In the genomic region with DNA sequence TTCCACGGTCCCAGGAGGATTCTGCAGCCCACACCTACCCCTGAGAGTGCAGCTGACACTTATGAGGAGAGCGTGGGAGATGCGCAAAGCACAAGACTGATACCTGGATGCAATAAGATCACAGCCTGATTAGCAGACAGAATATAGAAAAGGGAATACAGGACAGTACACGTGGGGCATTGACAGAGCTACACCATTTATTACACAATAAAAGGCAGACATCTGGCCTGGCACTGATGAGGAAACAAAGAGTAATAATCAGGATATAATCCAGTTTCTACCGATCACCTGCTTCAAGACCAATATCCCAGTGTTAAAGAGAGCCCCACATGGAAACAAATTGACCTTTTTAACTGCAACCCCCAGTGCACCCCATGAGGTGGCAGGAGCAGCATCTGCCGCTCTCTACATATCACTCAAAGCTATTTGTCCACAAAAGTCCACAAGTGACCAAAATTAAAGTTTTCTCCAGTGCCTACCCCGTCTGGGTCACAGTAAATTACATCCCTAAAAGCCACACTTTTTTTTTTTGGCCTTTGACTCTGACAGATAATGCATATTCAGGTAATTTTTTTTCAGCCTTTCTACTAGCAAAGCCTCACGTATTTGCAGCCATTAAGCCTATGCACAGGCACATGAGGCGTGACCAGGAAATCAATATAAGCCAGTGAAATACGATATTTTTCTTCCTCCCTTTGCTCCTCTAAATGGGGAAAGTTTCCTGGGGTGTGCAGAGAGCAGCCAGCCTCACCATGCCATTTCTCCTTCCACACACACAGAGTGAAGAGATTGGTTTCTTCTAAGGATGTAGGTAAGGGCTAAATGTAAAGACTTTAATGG, we compare ENCODE assay signal across 28 mouse cellular contexts. TPM values are rescaled to one million over a fixed set of nuclear protein-coding genes. Genes with fewer than 3 reads are reported as not detected.
DNase-seq lines count a peak whose midpoint lies in the region; ATAC-seq and TF ChIP-seq lines count a peak whose summit lies in the region.
"Had no signal": no experiment of that assay in that cellular context is flagged by ENCODE, and none has a peak within 500 bp of the region (broad histone marks: within the 10 kb centered on the region; RNA-seq: fewer than 3 reads in every experiment).

No protein-coding gene starts in this region.

- no peak overlapping the region for H3K27ac ChIP-seq in embryonic facial prominence, embryonic 12.5 days
- no peak overlapping the region for H3K27ac ChIP-seq in embryonic facial prominence, embryonic 10.5 days (replicated peaks)
- no peak overlapping the region for H3K27ac ChIP-seq in kidney, postnatal 0 days
- H3K27ac ChIP-seq in hindbrain, embryonic 16.5 days (ENCODE audit: low read depth, low read length): no peak overlapping the region
- H3K27ac ChIP-seq: forebrain, embryonic 13.5 days; limb, embryonic 15.5 days; liver, embryonic 15.5 days had no signal

- TF ChIP-seq CTCF in kidney, postnatal 0 days (IDR thresholded peaks at IDR 0.05; ENCODE audit: low read depth): no peak
- TF ChIP-seq CTCF in E14TG2a.4 (conservative IDR thresholded peaks at IDR 0.05; ENCODE audit: low read length): no peak

- 59% methylated on average over 10 of the region's 10 CpGs for WGBS in embryonic facial prominence, embryonic 12.5 days
- WGBS in embryonic facial prominence, embryonic 10.5 days: 69% methylated on average over 10 of the region's 10 CpGs
- 38% methylated on average over 10 of the region's 10 CpGs for WGBS in kidney, postnatal 0 days
- 52% methylated on average over 10 of the region's 10 CpGs for WGBS in hindbrain, embryonic 16.5 days

- no peak for DNase-seq in embryonic facial prominence, embryonic 10.5 days (ENCODE audit: low spot score)
- peak; percentile 49 for DNase-seq in kidney, postnatal 0 days (ENCODE audit: low spot score)
- DNase-seq in kidney, adult 18-20 months: no peak
- DNase-seq in adrenal gland, postnatal 25 days: no peak
- DNase-seq in testis, postnatal 14 days (ENCODE audit: low spot score): no peak
- DNase-seq: adrenal gland, postnatal 14 days; cerebellum, adult 11-12 months; cerebellum, postnatal 14 days; gastrocnemius, postnatal 10 days; heart, adult 18-20 months; heart, postnatal 36 days; kidney, adult 11 months; thymus, postnatal 4 days had no signal

- no peak overlapping the region for H3K4me2 ChIP-seq in embryonic facial prominence, embryonic 12.5 days (replicated peaks)
- H3K4me2 ChIP-seq in kidney, postnatal 0 days (ENCODE audit: low read length): no peak overlapping the region
- no peak overlapping the region for H3K4me2 ChIP-seq in hindbrain, embryonic 16.5 days (ENCODE audit: low read length)
- H3K4me2 ChIP-seq: forebrain, embryonic 13.5 days; limb, embryonic 15.5 days; liver, embryonic 15.5 days had no signal

- H3K27me3 ChIP-seq in embryonic facial prominence, embryonic 12.5 days: no peaks in the 10 kb centered on the region
- H3K27me3 ChIP-seq in embryonic facial prominence, embryonic 10.5 days (replicated peaks; ENCODE audit: low read depth, poor library complexity, severe bottlenecking): peaks cover 8% of the 10 kb centered on the region
- H3K27me3 ChIP-seq in kidney, postnatal 0 days (ENCODE audit: insufficient read depth, low read length): no peaks in the 10 kb centered on the region
- no peaks in the 10 kb centered on the region for H3K27me3 ChIP-seq in E14TG2a.4 (ENCODE audit: insufficient read depth, low read length)
- no peaks in the 10 kb centered on the region for H3K27me3 ChIP-seq in hindbrain, embryonic 16.5 days (replicated peaks; ENCODE audit: control insufficient read depth, insufficient read depth, low read length)
- H3K27me3 ChIP-seq: forebrain, embryonic 13.5 days; limb, embryonic 15.5 days; liver, embryonic 15.5 days had no signal

- no peaks in the 10 kb centered on the region for H3K9me3 ChIP-seq in embryonic facial prominence, embryonic 12.5 days
- H3K9me3 ChIP-seq in embryonic facial prominence, embryonic 10.5 days: 0 out of 2 replicates have a peak, but pooled peaks cover 2% of the 10 kb centered on the region
- no peaks in the 10 kb centered on the region for H3K9me3 ChIP-seq in kidney, postnatal 0 days (replicated peaks; ENCODE audit: low read length)
- H3K9me3 ChIP-seq in E14TG2a.4 (ENCODE audit: low read length): peaks cover 22% of the 10 kb centered on the region
- H3K9me3 ChIP-seq in hindbrain, embryonic 16.5 days (ENCODE audit: control insufficient read depth, low read length): peaks cover 4% of the 10 kb centered on the region
- H3K9me3 ChIP-seq: forebrain, embryonic 13.5 days; limb, embryonic 15.5 days; liver, embryonic 15.5 days had no signal

- H3K9ac ChIP-seq in embryonic facial prominence, embryonic 12.5 days: no peak overlapping the region
- H3K9ac ChIP-seq in kidney, postnatal 0 days (ENCODE audit: low read depth, low read length): no peak overlapping the region
- H3K9ac ChIP-seq in hindbrain, embryonic 16.5 days (ENCODE audit: low read depth, low read length): no peak overlapping the region
- H3K9ac ChIP-seq: forebrain, embryonic 13.5 days; limb, embryonic 15.5 days; liver, embryonic 15.5 days had no signal

- H3K4me3 ChIP-seq in embryonic facial prominence, embryonic 12.5 days: no peak overlapping the region
- H3K4me3 ChIP-seq in embryonic facial prominence, embryonic 10.5 days: no peak overlapping the region
- no peak overlapping the region for H3K4me3 ChIP-seq in kidney, postnatal 0 days (replicated peaks; ENCODE audit: low read depth, low read length)
- H3K4me3 ChIP-seq in E14TG2a.4 (replicated peaks; ENCODE audit: low read length): peak overlapping the region; percentile 54; the same call in 1 of the 2 replicates
- H3K4me3 ChIP-seq in hindbrain, embryonic 16.5 days (ENCODE audit: low read length): no peak overlapping the region
- H3K4me3 ChIP-seq: erythroblast, embryonic 14.5 days; forebrain, embryonic 13.5 days; limb, embryonic 15.5 days; liver, embryonic 15.5 days had no signal

- H3K4me1 ChIP-seq in embryonic facial prominence, embryonic 12.5 days: no peaks in the 10 kb centered on the region
- H3K4me1 ChIP-seq in embryonic facial prominence, embryonic 10.5 days: peaks cover 6% of the 10 kb centered on the region; the same call in 1 of the 2 replicates
- H3K4me1 ChIP-seq in kidney, postnatal 0 days (replicated peaks; ENCODE audit: insufficient read depth, low read length): no peaks in the 10 kb centered on the region
- H3K4me1 ChIP-seq in E14TG2a.4 (replicated peaks; ENCODE audit: low read depth, low read length): peaks cover 79% of the 10 kb centered on the region
- no peaks in the 10 kb centered on the region for H3K4me1 ChIP-seq in hindbrain, embryonic 16.5 days (ENCODE audit: control insufficient read depth, insufficient read depth, low read depth, low read length)
- H3K4me1 ChIP-seq: forebrain, embryonic 13.5 days; limb, embryonic 15.5 days; liver, embryonic 15.5 days had no signal

- ATAC-seq in embryonic facial prominence, embryonic 12.5 days (ENCODE audit: insufficient number of reproducible peaks, insufficient read depth, low FRiP score, low TSS enrichment): peak; percentile 35; the same call in 1 of the 2 replicates
- ATAC-seq in kidney, postnatal 0 days (replicated peaks; ENCODE audit: low FRiP score, low read depth): 0 out of 2 replicates have a peak, but pooled peaks have one; percentile 43
- ATAC-seq in hindbrain, embryonic 16.5 days: peak; percentile 27; the same call in 1 of the 2 replicates
- ATAC-seq: CD4-positive, CD25-positive, alpha-beta regulatory T cell, adult 4 months; forebrain, embryonic 13.5 days; lung, postnatal 0 days; midbrain, embryonic 16.5 days had no signal

- H3K36me3 ChIP-seq in embryonic facial prominence, embryonic 12.5 days: no peaks in the 10 kb centered on the region
- H3K36me3 ChIP-seq in embryonic facial prominence, embryonic 10.5 days (replicated peaks): no peaks in the 10 kb centered on the region
- H3K36me3 ChIP-seq in kidney, postnatal 0 days (ENCODE audit: insufficient read depth, low read length): no peaks in the 10 kb centered on the region
- H3K36me3 ChIP-seq in E14TG2a.4 (ENCODE audit: insufficient read depth, low read length): peaks cover 86% of the 10 kb centered on the region
- no peaks in the 10 kb centered on the region for H3K36me3 ChIP-seq in hindbrain, embryonic 16.5 days (ENCODE audit: control insufficient read depth, insufficient read depth, low read length)
- H3K36me3 ChIP-seq: limb, embryonic 15.5 days; liver, embryonic 15.5 days had no signal

RNA-seq across cellular contexts. Expression of a gene that starts 34.6 kb away (rescaled TPM):
- polyA plus RNA-seq in embryonic facial prominence, embryonic 12.5 days (2016; fragmentation: Nextera tagmentation; extraction: Ambion mirVana): 4.3 and 4.7 TPM in 2 replicates
- polyA plus RNA-seq in embryonic facial prominence, embryonic 10.5 days (2016; fragmentation: Nextera tagmentation; extraction: Ambion mirVana): 2.2 and 2.7 TPM in 2 replicates
- 0.31 and 0.32 TPM in 2 replicates for polyA plus RNA-seq in kidney, postnatal 0 days (2015; fragmentation: Nextera tagmentation; extraction: Ambion mirVana)
- polyA plus RNA-seq in hindbrain, embryonic 16.5 days (2015; fragmentation: Nextera tagmentation; extraction: Ambion mirVana): 151 and 167 TPM in 2 replicates
- 4.0 and 6.1 TPM in 2 replicates for total RNA-seq in adrenal gland, postnatal 25 days (2021)
- total RNA-seq: MEL had no signal
- polyA plus RNA-seq: erythroblast, embryonic 14.5 days had no signal

RNA-seq across cellular contexts. Expression of a gene that starts 42.3 kb away (rescaled TPM):
- polyA plus RNA-seq in embryonic facial prominence, embryonic 12.5 days (2016; fragmentation: Nextera tagmentation; extraction: Ambion mirVana): 9.5 and 9.6 TPM in 2 replicates
- 6.6 and 7.8 TPM in 2 replicates for polyA plus RNA-seq in embryonic facial prominence, embryonic 10.5 days (2016; fragmentation: Nextera tagmentation; extraction: Ambion mirVana)
- 3.9 and 4.3 TPM in 2 replicates for polyA plus RNA-seq in kidney, postnatal 0 days (2015; fragmentation: Nextera tagmentation; extraction: Ambion mirVana)
- polyA plus RNA-seq in hindbrain, embryonic 16.5 days (2015; fragmentation: Nextera tagmentation; extraction: Ambion mirVana): 11.2 TPM in 2 replicates
- 6.4 and 6.6 TPM in 2 replicates for total RNA-seq in adrenal gland, postnatal 25 days (2021)

RNA-seq across cellular contexts. Expression of a gene that starts 53.7 kb away (rescaled TPM):
- polyA plus RNA-seq in embryonic facial prominence, embryonic 12.5 days (2016; fragmentation: Nextera tagmentation; extraction: Ambion mirVana): 0.06 TPM in 1 of 2 replicates, not detected in the other
- not detected in 2 replicates for polyA plus RNA-seq in embryonic facial prominence, embryonic 10.5 days (2016; fragmentation: Nextera tagmentation; extraction: Ambion mirVana)
- polyA plus RNA-seq in kidney, postnatal 0 days (2015; fragmentation: Nextera tagmentation; extraction: Ambion mirVana): 0.06 TPM in 1 of 2 replicates, not detected in the other
- 0.08 TPM in 1 of 2 replicates, not detected in the other for polyA plus RNA-seq in hindbrain, embryonic 16.5 days (2015; fragmentation: Nextera tagmentation; extraction: Ambion mirVana)
- total RNA-seq in adrenal gland, postnatal 25 days (2021): not detected in 2 replicates
- total RNA-seq: adrenal gland, postnatal 14 days; gastrocnemius, postnatal 10 days; heart, adult 18-20 months; heart, postnatal 36 days; left cerebral cortex, postnatal 10 days; MEL had no signal
- polyA plus RNA-seq: CD4-positive, CD25-positive, alpha-beta regulatory T cell, adult 4 months; erythroblast, embryonic 14.5 days; forebrain, embryonic 13.5 days; heart, embryonic 14.5 days; limb, embryonic 15.5 days; liver, embryonic 15.5 days; lung, postnatal 0 days; midbrain, embryonic 16.5 days; small intestine, adult 2 months; testis, adult 2 months had no signal

Comparison
In these comparisons a context has a peak if more than half of its experiments do, and no peak if none do; other contexts are left out.
1. RNA of a gene that starts 34.6 kb away (polyA plus RNA-seq): 151 to 167 TPM in hindbrain, embryonic 16.5 days; 4.3 to 4.7 TPM in embryonic facial prominence, embryonic 12.5 days, 2.2 to 2.7 TPM in embryonic facial prominence, embryonic 10.5 days and 0.31 to 0.32 TPM in kidney, postnatal 0 days; every median in the first group is over 10 times any median in the second.
2. Peak in every context shown above with its lines, with median percentiles within 50 percentile points of each other: ATAC-seq.